Mouse (Mus musculus) brain, embryonic 14.5 days (tissue): ENCODE data around the gene Otp. TPM values are rescaled to one million over a fixed set of nuclear protein-coding genes. Genes with fewer than 3 reads are reported as not detected.

ENCODE experiments used
- DNase-seq: peaks from one replicate; pipeline ENCODE4 v3.0.0-alpha.2; 2011; ENCODE audit warnings: low read depth
- CTCF ChIP-seq: fragments of 200-500 bp; IDR thresholded peaks from 2 replicates; pipeline ENCODE4 v1.5.1; 2012; ENCODE audit warnings: inconsistent platforms, mild to moderate bottlenecking, moderate library complexity, borderline replicate concordance; ENCODE audit not compliant: insufficient read depth, insufficient read length; ENCODE audit errors: extremely low read depth
- POLR2A ChIP-seq: fragments of 200-500 bp; IDR thresholded peaks from 2 replicates; pipeline ENCODE4 v1.6.1; 2012; ENCODE audit warnings: mild to moderate bottlenecking, inconsistent platforms, borderline replicate concordance; ENCODE audit not compliant: poor library complexity, insufficient read depth, insufficient read length, severe bottlenecking; ENCODE audit errors: extremely low read depth
- polyA plus RNA-seq: library from polyadenylated mRNA; depleted of rRNA; stranded (reverse); fragments of >200 nt; gene quantifications from 2 replicates; pipeline ENCODE4 v1.2.3, GENCODE M21; 2012; rRNA removed

The Otp gene
- polyA plus RNA-seq, result 19.3 and 42.9 TPM in 2 replicates

DNA sequence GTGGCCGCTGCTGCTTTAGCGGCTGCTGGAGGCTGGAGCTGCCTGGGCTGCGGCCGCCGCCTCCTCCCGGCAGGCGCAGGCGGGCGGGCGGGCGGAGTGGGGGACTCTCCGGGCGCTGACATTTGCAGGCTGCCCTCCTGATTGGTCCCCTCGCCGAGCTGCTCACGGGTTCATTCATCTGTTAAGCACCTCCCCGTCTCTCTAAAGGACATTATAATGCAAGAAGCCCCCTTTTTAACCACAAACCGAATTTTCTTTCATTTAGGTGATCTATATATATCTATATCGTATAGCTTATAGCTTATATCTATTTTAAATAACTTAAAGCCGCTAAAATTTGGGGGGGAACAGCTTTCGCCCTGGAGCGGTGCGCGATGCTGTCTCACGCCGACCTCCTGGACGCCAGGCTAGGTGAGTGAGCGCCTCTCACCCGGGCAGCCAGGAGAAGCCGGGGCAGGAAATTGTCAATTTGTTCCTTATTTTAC is at the start of gene Otp:
TSS of gene Otp (plus strand) at position 207 of the 485 bp plus-strand sequence.
- DNase-seq, result peak; percentile 75
- TF ChIP-seq CTCF, result no peak
- TF ChIP-seq POLR2A, result no peak

- no peak for DNase-seq
- TF ChIP-seq POLR2A, result no peak
These were observed 49.0 kb upstream of the Otp start for GRCm38 (mm10) chr13:94826389-94826788.

GRCm38 (mm10) chr13:94826986-94827385 is 48.4 kb upstream of the Otp start:
- TF ChIP-seq POLR2A (no peak), CTCF (no peak)

GRCm38 (mm10) chr13:94827847-94828246 is 47.6 kb upstream of the Otp start:
- TF ChIP-seq CTCF (no peak), POLR2A (no peak)
- DNase-seq, result no peak

More at GRCm38 (mm10) chr13:94826986-94827385, 48.4 kb upstream of the Otp start:
- DNase-seq, result no peak

- no peak for DNase-seq
- no peak for TF ChIP-seq POLR2A
- no peak for TF ChIP-seq CTCF
These were observed 37.2 kb upstream of the Otp start for GRCm38 (mm10) chr13:94838047-94838720.

DNA sequence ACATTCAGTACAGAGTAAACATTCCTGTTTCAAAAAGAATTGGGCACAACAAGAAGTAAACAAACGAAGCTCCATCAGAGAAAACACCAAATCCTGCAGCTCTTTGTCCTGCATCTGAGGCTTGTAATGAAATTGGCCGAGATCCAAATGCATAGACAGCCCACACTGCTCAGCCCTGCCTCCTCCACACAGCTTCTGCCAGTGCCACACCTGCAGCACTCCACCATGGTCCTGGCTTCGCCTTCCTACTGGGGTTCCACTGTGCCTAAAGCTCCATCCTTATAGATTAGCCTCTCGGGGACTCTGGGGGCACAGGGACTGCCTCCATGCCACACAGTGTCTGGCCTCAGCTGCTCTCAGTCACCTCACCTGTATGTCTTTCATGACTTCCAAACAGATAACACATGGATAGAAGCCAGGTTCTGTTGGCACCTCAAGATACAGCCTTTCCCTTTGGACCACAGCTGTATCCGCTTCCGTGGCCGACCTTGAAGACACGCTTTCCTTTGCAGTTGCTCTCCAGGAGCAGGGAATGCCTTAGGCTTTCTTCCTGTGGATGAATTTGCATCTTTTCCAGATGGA is 36.6 kb upstream of the Otp start:
- peak; percentile 79 for DNase-seq
- no peak for TF ChIP-seq CTCF
- TF ChIP-seq POLR2A, result no peak

DNA sequence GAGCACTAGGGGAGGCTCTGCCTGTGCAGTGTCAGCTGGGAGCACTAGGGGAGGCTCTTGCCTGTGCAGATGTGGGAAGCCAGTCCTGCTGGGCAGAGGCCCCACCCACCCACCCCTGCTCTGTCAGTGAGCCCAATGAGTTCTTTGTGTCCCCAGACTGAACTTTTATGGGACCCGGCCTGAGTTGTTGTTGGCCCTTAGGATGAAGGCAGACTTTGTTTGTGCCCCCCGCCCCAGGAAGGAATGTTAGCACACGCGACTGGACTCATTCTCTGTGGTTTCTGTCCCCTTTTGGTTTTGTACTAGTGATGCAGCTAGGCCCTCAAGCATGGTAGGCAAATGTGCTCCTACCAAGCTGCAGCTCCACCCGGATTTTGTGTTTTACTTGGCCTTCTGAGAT is 32.2 kb upstream of the Otp start:
- TF ChIP-seq POLR2A, result no peak
- TF ChIP-seq CTCF, result no peak
- no peak for DNase-seq

DNA sequence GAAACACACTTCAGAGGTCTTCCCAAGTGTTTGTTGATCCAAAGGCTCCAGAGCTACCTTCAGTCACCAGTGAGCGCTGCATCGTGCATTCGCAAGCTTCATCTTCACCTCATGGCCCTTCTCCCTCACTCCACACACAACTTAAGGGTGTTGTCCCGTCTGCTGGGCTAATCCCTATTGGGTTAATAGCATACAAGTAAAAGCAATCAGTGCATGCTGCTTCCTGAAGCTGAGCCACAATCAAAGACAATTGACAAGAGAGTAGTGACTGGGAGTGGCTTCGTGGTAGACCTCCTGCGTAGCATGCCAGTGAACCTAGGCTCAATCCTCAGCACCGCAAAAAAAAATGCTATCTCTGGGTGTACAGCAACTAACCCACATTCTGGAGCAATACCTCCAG is 27.5 kb upstream of the Otp start:
- DNase-seq, result no peak
- no peak for TF ChIP-seq POLR2A
- TF ChIP-seq CTCF, result no peak

- no peak for TF ChIP-seq POLR2A
- TF ChIP-seq CTCF, result no peak
- no peak for DNase-seq
These were observed 26.1 kb upstream of the Otp start for GRCm38 (mm10) chr13:94849351-94849750.

- TF ChIP-seq CTCF, result no peak
- no peak for DNase-seq
These were observed 17.3 kb upstream of the Otp start for GRCm38 (mm10) chr13:94858016-94858575.

DNA sequence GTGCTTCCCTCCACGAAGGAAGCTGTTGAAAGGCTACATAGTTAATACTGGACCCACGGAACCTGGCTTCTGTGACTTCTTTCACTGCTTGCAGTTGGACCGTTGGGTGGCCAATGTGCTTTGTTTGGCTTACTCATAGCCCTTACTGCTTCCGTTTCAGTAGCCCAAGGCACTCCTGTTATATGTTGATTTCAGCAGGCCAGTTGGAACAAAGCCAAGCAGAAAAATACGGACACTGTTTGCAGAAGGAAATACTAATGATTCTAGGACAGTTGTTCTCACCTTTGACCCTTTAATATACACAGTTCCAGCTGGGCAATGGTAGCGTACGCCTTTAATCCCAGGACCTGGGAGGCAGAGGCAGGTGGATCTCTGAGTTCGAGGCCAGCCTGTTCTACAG is 16.1 kb upstream of the Otp start:
- TF ChIP-seq POLR2A (no peak), CTCF (no peak)
- no peak for DNase-seq
